Mouse (Mus musculus) cerebellum, adult 11 months (tissue): ENCODE measurements around the gene Rpl41.
"Not testable (repeated sequence)": the region's sequence is repeated elsewhere in the genome, so short reads cannot be mapped to it uniquely, and the experiment has no call there.

Experiments used
- DNase-seq: peaks from one replicate; pipeline ENCODE4 v3.0.0; 2022

Gene Rpl41

GRCm38 (mm10) chr10:128555567-128555966, 6.5 kb upstream of the Rpl41 start:
- not testable (repeated sequence) for DNase-seq

- peak; percentile 49 for DNase-seq
These were observed 1.2 kb upstream of the Rpl41 start for GRCm38 (mm10) chr10:128550144-128550823.

GRCm38 (mm10) chr10:128549682-128550057, 565 bp upstream of the Rpl41 start:
- DNase-seq: not testable (repeated sequence)

GRCm38 (mm10) chr10:128548051-128548791, 884 bp downstream of the Rpl41 start:
- peak; percentile 34 for DNase-seq

GRCm38 (mm10) chr10:128547361-128548032, 1.6 kb downstream of the Rpl41 start, which contains the start of gene Zc3h10:
Gene Zc3h10, minus strand, starts transcription at chr10:128547774.
- DNase-seq: peak; percentile 92

- no peak for DNase-seq
These were observed 2.3 kb downstream of the Rpl41 start for GRCm38 (mm10) chr10:128546787-128547186.

- no peak for DNase-seq
These were observed 2.7 kb downstream of the Rpl41 start for GRCm38 (mm10) chr10:128546361-128546760.

GRCm38 (mm10) chr10:128545570-128545898, 3.6 kb downstream of the Rpl41 start:
- no peak for DNase-seq

- DNase-seq: peak; percentile 31
These were observed 4.2 kb downstream of the Rpl41 start for GRCm38 (mm10) chr10:128544674-128545569.

GRCm38 (mm10) chr10:128544151-128544657, 4.9 kb downstream of the Rpl41 start:
- DNase-seq: no peak

- DNase-seq: no peak
These were observed 6.0 kb downstream of the Rpl41 start for GRCm38 (mm10) chr10:128543100-128543499.

GRCm38 (mm10) chr10:128538340-128538870, 10.7 kb downstream of the Rpl41 start:
- DNase-seq: no peak

GRCm38 (mm10) chr10:128536266-128536940, 12.7 kb downstream of the Rpl41 start:
- DNase-seq: peak; percentile 88

- no peak for DNase-seq
These were observed 13.4 kb downstream of the Rpl41 start for GRCm38 (mm10) chr10:128535624-128536265.

GRCm38 (mm10) chr10:128535206-128535605, 13.9 kb downstream of the Rpl41 start:
- DNase-seq: no peak

GRCm38 (mm10) chr10:128526366-128527356, 22.4 kb downstream of the Rpl41 start:
- no peak for DNase-seq

- DNase-seq: peak; percentile 91
These were observed 23.3 kb downstream of the Rpl41 start, which contains the start of gene Esyt1 for GRCm38 (mm10) chr10:128525671-128526308. Gene Esyt1, minus strand, starts transcription at chr10:128525871.

GRCm38 (mm10) chr10:128524732-128525662, 24.1 kb downstream of the Rpl41 start:
- peak; percentile 51 for DNase-seq
